11 mouse cellular contexts compared by ENCODE assay signal in the genomic region with DNA sequence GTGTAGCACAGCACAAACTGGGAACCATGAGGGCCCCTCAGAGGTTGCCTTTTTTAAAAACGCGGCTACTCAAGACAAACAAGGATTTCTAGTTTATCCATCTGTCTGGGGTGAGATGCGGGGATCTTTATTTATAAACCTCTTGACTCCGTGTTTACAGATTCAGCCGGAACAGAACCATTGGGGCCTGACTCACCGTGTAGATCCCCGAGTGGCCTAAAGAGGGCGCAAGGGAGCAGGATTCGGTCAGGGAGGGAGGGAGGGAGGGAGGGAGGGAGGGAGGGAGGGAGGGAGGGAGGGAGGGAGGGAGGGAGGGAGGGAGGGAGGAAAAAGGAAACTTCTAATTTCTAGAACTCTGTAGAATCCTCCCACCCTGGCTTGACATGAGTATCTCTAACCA.
DNase-seq lines count a peak whose midpoint lies in the region; TF ChIP-seq lines count a peak whose summit lies in the region.
"Had no signal": no experiment of that assay in that cellular context is flagged by ENCODE, and none has a peak within 500 bp of the region (broad histone marks: within the 10 kb centered on the region; RNA-seq: fewer than 3 reads in every experiment).

No protein-coding gene starts in this region.

- DNase-seq in layer of hippocampus, adult 2 months (ENCODE audit: low spot score in 2 of 2) = peak in 1 of 2 experiments; percentile 54
- no peak for DNase-seq in layer of hippocampus, adult 11-12 months (ENCODE audit: low spot score)
- peak; percentile 9 to 39 for DNase-seq in right cerebral cortex, adult 2 months (ENCODE audit: low spot score in 2 of 2)
- DNase-seq in right cerebral cortex, postnatal 25 days = no peak
- peak; percentile 60 for DNase-seq in adrenal gland, postnatal 25 days
- DNase-seq in forelimb bud, embryonic 11.5 days (ENCODE audit: low read depth, low spot score) = peak; percentile 62
- no peak for DNase-seq in kidney, adult 8-10 months
- DNase-seq: cerebellum, adult 11 months had no signal

- no peak overlapping the region for H3K27ac ChIP-seq in layer of hippocampus, adult 2 months
- H3K27ac ChIP-seq: heart, embryonic 13.5 days; liver, embryonic 15.5 days; neural tube, embryonic 12.5 days had no signal

- TF ChIP-seq CTCF in layer of hippocampus, adult 2 months (conservative IDR thresholded peaks at IDR 0.05) = peak; percentile 61

- no peak overlapping the region for H3K4me3 ChIP-seq in layer of hippocampus, adult 2 months
- H3K4me3 ChIP-seq: heart, embryonic 13.5 days; liver, embryonic 15.5 days; neural tube, embryonic 12.5 days had no signal

Comparison
In these comparisons a context has a peak if more than half of its experiments do, and no peak if none do; other contexts are left out.
1. DNase-seq: peak in right cerebral cortex, adult 2 months (2 of 2), adrenal gland, postnatal 25 days (single experiment) and forelimb bud, embryonic 11.5 days (single experiment); none in layer of hippocampus, adult 11-12 months (single experiment), right cerebral cortex, postnatal 25 days (single experiment) and kidney, adult 8-10 months (0 of 2).